23 mouse cellular contexts compared by ENCODE assay signal in genomic region chr10:16714526-16714925, GRCm38 (mm10).
DNase-seq lines count a peak whose midpoint lies in the region; ATAC-seq and TF ChIP-seq lines count a peak whose summit lies in the region.
"Had no signal": no experiment of that assay in that cellular context is flagged by ENCODE, and none has a peak within 500 bp of the region (broad histone marks: within the 10 kb centered on the region; RNA-seq: fewer than 3 reads in every experiment).

No protein-coding gene starts in this region.

- no peak overlapping the region for H3K4me2 ChIP-seq in liver, embryonic 11.5 days
- H3K4me2 ChIP-seq: embryonic facial prominence, embryonic 15.5 days; hindbrain, embryonic 13.5 days; intestine, embryonic 15.5 days had no signal

- H3K4me1 ChIP-seq in liver, adult 2 months (ENCODE audit: control insufficient read depth, insufficient read depth, low read length): peaks cover 7% of the 10 kb centered on the region
- H3K4me1 ChIP-seq in liver, embryonic 11.5 days (replicated peaks; ENCODE audit: control insufficient read depth, insufficient read depth, low read length): no peaks in the 10 kb centered on the region
- H3K4me1 ChIP-seq in MEL (ENCODE audit: control insufficient read depth in 1 of 2, insufficient read depth in 2 of 2, low read length in 2 of 2): no peaks in the 10 kb centered on the region
- H3K4me1 ChIP-seq: embryonic facial prominence, embryonic 15.5 days; forebrain, embryonic 10.5 days; hindbrain, embryonic 13.5 days; intestine, embryonic 15.5 days had no signal

- peak; percentile 68 for DNase-seq in liver, adult 2 months (ENCODE audit: extremely low read depth, low read depth, low spot score)
- no peak for DNase-seq in liver, embryonic 11.5 days (ENCODE audit: low spot score)
- DNase-seq in MEL (ENCODE audit: low read depth, low spot score): peak; percentile 12
- DNase-seq in splenic B cell, adult 2 months (ENCODE audit: low read depth, low spot score): peak; percentile 1
- DNase-seq in urinary bladder, postnatal 14 days (ENCODE audit: low spot score): no peak
- DNase-seq in retina, embryonic 14.5 days (ENCODE audit: low spot score): no peak
- no peak for DNase-seq in urinary bladder, postnatal 10 days (ENCODE audit: low spot score)
- DNase-seq: adrenal gland, adult 8-10 months; adrenal gland, postnatal 36 days; cerebellum, adult 2 months; cerebellum, postnatal 36 days; gastrocnemius, adult 2 months; gastrocnemius, postnatal 25 days; heart, adult 11 months; heart, postnatal 10 days had no signal

- no peak for TF ChIP-seq RAD21 in MEL (IDR thresholded peaks at IDR 0.05; ENCODE audit: low read depth, low read length)

- TF ChIP-seq EP300 in MEL (IDR thresholded peaks at IDR 0.05; ENCODE audit: low read depth in 1 of 2, low read length in 2 of 2): no peak

- H3K9me3 ChIP-seq in liver, embryonic 11.5 days (ENCODE audit: control insufficient read depth, low read length): no peaks in the 10 kb centered on the region
- no peaks in the 10 kb centered on the region for H3K9me3 ChIP-seq in MEL (replicated peaks; ENCODE audit: insufficient read depth, low read length)
- H3K9me3 ChIP-seq: embryonic facial prominence, embryonic 15.5 days; forebrain, embryonic 10.5 days; hindbrain, embryonic 13.5 days; intestine, embryonic 15.5 days had no signal

- H3K27ac ChIP-seq in liver, adult 2 months (replicated peaks; ENCODE audit: insufficient read depth, low read depth, low read length): no peak overlapping the region
- no peak overlapping the region for H3K27ac ChIP-seq in liver, embryonic 11.5 days (ENCODE audit: low read depth, low read length)
- H3K27ac ChIP-seq in MEL (ENCODE audit: control insufficient read depth, low read depth, low read length): no peak overlapping the region
- H3K27ac ChIP-seq: embryonic facial prominence, embryonic 15.5 days; forebrain, embryonic 10.5 days; gastrocnemius, adult 2 months; hindbrain, embryonic 13.5 days; hindbrain, postnatal 0 days; intestine, embryonic 15.5 days had no signal

- no peaks in the 10 kb centered on the region for H3K36me3 ChIP-seq in liver, adult 2 months (ENCODE audit: control insufficient read depth, insufficient read depth, low read length)
- no peaks in the 10 kb centered on the region for H3K36me3 ChIP-seq in liver, embryonic 11.5 days (ENCODE audit: control insufficient read depth, insufficient read depth, low read length)
- no peaks in the 10 kb centered on the region for H3K36me3 ChIP-seq in MEL (ENCODE audit: control insufficient read depth in 1 of 2, insufficient read depth in 2 of 2, low read length in 2 of 2)
- H3K36me3 ChIP-seq in splenic B cell, adult 2 months (ENCODE audit: control insufficient read depth, insufficient read depth, low read length, poor library complexity, severe bottlenecking): no peaks in the 10 kb centered on the region
- H3K36me3 ChIP-seq: embryonic facial prominence, embryonic 15.5 days; forebrain, embryonic 10.5 days; hindbrain, embryonic 13.5 days; intestine, embryonic 15.5 days had no signal

- no peaks in the 10 kb centered on the region for H3K79me2 ChIP-seq in liver, adult 2 months (ENCODE audit: control insufficient read depth, insufficient read depth, low read length)
- no peaks in the 10 kb centered on the region for H3K79me2 ChIP-seq in MEL (ENCODE audit: control insufficient read depth, insufficient read depth, low read length, poor library complexity)

- H3K27me3 ChIP-seq in liver, adult 2 months (ENCODE audit: control insufficient read depth, insufficient read depth, low read length): no peaks in the 10 kb centered on the region
- H3K27me3 ChIP-seq in liver, embryonic 11.5 days (replicated peaks; ENCODE audit: control insufficient read depth, insufficient read depth, low read length): no peaks in the 10 kb centered on the region
- no peaks in the 10 kb centered on the region for H3K27me3 ChIP-seq in MEL (ENCODE audit: control insufficient read depth in 1 of 2, insufficient read depth in 2 of 2, low read length in 2 of 2)
- H3K27me3 ChIP-seq in splenic B cell, adult 2 months (ENCODE audit: control insufficient read depth, insufficient read depth, low read length, poor library complexity, severe bottlenecking): no peaks in the 10 kb centered on the region
- H3K27me3 ChIP-seq: embryonic facial prominence, embryonic 15.5 days; hindbrain, embryonic 13.5 days; intestine, embryonic 15.5 days had no signal

- no peak overlapping the region for H3K9ac ChIP-seq in liver, adult 2 months (ENCODE audit: low read depth, low read length)
- no peak overlapping the region for H3K9ac ChIP-seq in liver, embryonic 11.5 days (ENCODE audit: low read depth, low read length)
- H3K9ac ChIP-seq in MEL (ENCODE audit: control insufficient read depth, low read depth, low read length, poor library complexity, severe bottlenecking): no peak overlapping the region
- H3K9ac ChIP-seq: embryonic facial prominence, embryonic 15.5 days; hindbrain, embryonic 13.5 days; intestine, embryonic 15.5 days had no signal

- no peak for TF ChIP-seq CTCF in liver, adult 2 months (IDR thresholded peaks at IDR 0.05; ENCODE audit: low read depth, low read length)
- TF ChIP-seq CTCF in MEL (IDR thresholded peaks at IDR 0.05 in 2 of 3, conservative IDR thresholded peaks at IDR 0.05 in 1 of 3; ENCODE audit: control insufficient read depth in 1 of 3, insufficient read depth in 1 of 3, low read depth in 2 of 3, low read length in 3 of 3, poor library complexity in 1 of 3, severe bottlenecking in 1 of 3): no peak

- ATAC-seq in liver, embryonic 11.5 days (replicated peaks; ENCODE audit: low FRiP score): no peak
- ATAC-seq in megakaryocyte, adult 5-6 weeks (ENCODE audit: poor library complexity, severe bottlenecking): peak; percentile 89
- ATAC-seq: forebrain, embryonic 14.5 days; hindbrain, postnatal 0 days; intestine, embryonic 15.5 days had no signal

- no peak overlapping the region for H3K4me3 ChIP-seq in liver, adult 2 months (ENCODE audit: insufficient read depth, low read depth, low read length)
- H3K4me3 ChIP-seq in liver, embryonic 11.5 days (ENCODE audit: low read depth, low read length): no peak overlapping the region
- no peak overlapping the region for H3K4me3 ChIP-seq in MEL (ENCODE audit: control insufficient read depth in 1 of 2, insufficient read depth in 1 of 2, low read depth in 2 of 2, low read length in 2 of 2)
- H3K4me3 ChIP-seq: embryonic facial prominence, embryonic 15.5 days; erythroblast, embryonic 14.5 days; forebrain, embryonic 10.5 days; gastrocnemius, adult 2 months; hindbrain, embryonic 13.5 days; intestine, embryonic 15.5 days had no signal

- TF ChIP-seq POLR2A in liver, adult 2 months (IDR thresholded peaks at IDR 0.05; ENCODE audit: extremely low read depth, insufficient read depth, low read length): no peak
- no peak for TF ChIP-seq POLR2A in MEL (IDR thresholded peaks at IDR 0.05; ENCODE audit: control insufficient read depth in 1 of 2, insufficient read depth in 1 of 2, low read depth in 1 of 2, low read length in 2 of 2, poor library complexity in 1 of 2)

- WGBS in liver, adult 2 months: 23% methylated on average over 2 of the region's 2 CpGs
- 59% methylated on average over 2 of the region's 2 CpGs for WGBS in liver, embryonic 11.5 days

TF ChIP-seq in MEL, 35 proteins besides CTCF, POLR2A, EP300 and RAD21:
- no peak for TF ChIP-seq NELFE (IDR thresholded peaks at IDR 0.05; ENCODE audit: low read depth, low read length)
- TF ChIP-seq MAX (IDR thresholded peaks at IDR 0.05; ENCODE audit: low read length): no peak
- no peak for TF ChIP-seq JUND (IDR thresholded peaks at IDR 0.05; ENCODE audit: low read depth, low read length)
- TF ChIP-seq MAZ (IDR thresholded peaks at IDR 0.05; ENCODE audit: low read depth, low read length): no peak
- no peak for TF ChIP-seq MEF2A (IDR thresholded peaks at IDR 0.05; ENCODE audit: extremely low read depth, insufficient replicate concordance, low read depth, low read length, poor library complexity, severe bottlenecking)
- TF ChIP-seq ZMIZ1 (IDR thresholded peaks at IDR 0.05; ENCODE audit: low read depth, low read length): no peak

Comparison
In these comparisons a context has a peak if more than half of its experiments do, and no peak if none do; other contexts are left out.
1. DNase-seq: peak in liver, adult 2 months (single experiment), MEL (single experiment) and splenic B cell, adult 2 months (single experiment); none in liver, embryonic 11.5 days (single experiment), urinary bladder, postnatal 14 days (single experiment), retina, embryonic 14.5 days (single experiment) and urinary bladder, postnatal 10 days (single experiment).